Mouse (Mus musculus) CD8-positive naive resting alpha-beta T cell, adult 57 days (primary cell): ENCODE measurements around the gene Slc30a10. TPM values are rescaled to one million over a fixed set of nuclear protein-coding genes. Genes with fewer than 3 reads are reported as not detected.

Experiments used
- total RNA-seq: library from RNA; stranded (reverse); gene quantifications from one replicate; pipeline ENCODE4 v1.2.4, GENCODE M21; 2023

Slc30a10 gene
- not detected for total RNA-seq

DNA sequence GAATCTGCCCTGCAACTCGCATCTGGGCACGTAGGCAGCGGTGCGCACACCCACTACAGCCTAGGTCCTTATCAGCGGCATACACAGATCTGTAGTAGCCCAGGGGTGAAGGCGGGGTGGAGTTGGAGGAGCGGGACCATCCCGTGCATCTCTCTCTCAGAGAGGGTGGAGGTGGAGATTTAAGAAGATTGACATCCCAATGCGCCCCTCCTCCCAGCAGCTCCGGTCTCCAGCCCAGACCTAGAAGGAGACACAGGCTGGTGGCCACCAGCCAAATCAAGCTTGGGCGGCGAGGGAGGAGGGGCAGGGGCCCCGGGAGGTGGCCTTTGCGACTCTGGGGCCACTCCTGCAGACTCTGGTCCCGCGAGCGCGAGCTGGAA, at the start of gene Slc30a10:
Slc30a10 (plus strand) TSS at position 274 of the 380 bp plus-strand sequence.

Other genes with a start within 250 kb of the Slc30a10 start
- 33.3 TPM for gene Iars2, start 125.5 kb upstream of the Slc30a10 start, total RNA-seq
- 14.6 TPM for gene Bpnt1, start 122.7 kb upstream of the Slc30a10 start, total RNA-seq
- gene Eprs, start 91.8 kb upstream of the Slc30a10 start, total RNA-seq = 96.5 TPM